Comparison of ENCODE assay signal across 8 mouse cellular contexts in the genomic region with DNA sequence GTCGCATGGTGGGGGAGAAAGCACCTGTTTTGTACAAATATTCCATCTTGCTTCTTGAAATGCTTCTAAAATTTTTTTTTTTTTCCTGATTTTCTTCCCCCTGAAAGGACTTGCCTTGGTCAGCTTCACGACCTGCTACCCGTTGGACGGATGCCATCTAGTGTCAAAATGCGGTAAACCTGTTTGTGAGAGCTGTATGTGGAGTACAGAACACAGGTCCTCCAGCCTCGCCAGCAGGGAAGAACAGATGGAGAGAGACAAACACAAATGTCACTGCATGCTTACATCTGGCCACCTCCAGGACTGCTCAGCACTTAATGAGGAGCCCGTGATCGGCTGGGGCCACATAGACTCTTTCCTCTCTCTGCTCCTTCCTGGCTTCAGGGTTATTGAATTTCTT. TPM values are rescaled to one million over a fixed set of nuclear protein-coding genes. Genes with fewer than 3 reads are reported as not detected.
DNase-seq lines count a peak whose midpoint lies in the region; ATAC-seq and TF ChIP-seq lines count a peak whose summit lies in the region.

No protein-coding gene starts in this region.

- DNase-seq in hindbrain, embryonic 11.5 days (ENCODE audit: low spot score), result peak; percentile 73
- DNase-seq in ES-E14 (ENCODE audit: low read depth, low spot score), result peak; percentile 15
- peak; percentile 54 to 55 for DNase-seq in cerebellum, adult 18-20 months
- DNase-seq in frontal cortex, postnatal 10 days (ENCODE audit: low spot score in 2 of 2), result peak; percentile 52 to 56
- peak; percentile 53 for DNase-seq in left cerebral cortex, adult 11 months (ENCODE audit: low spot score)
- DNase-seq in retina, postnatal 7 days (ENCODE audit: low read depth, low spot score), result peak; percentile 70

- H3K27ac ChIP-seq in hindbrain, embryonic 11.5 days (ENCODE audit: low read depth, low read length), result no peak overlapping the region
- H3K27ac ChIP-seq in hindbrain, embryonic 13.5 days, result no peak overlapping the region
- no peak overlapping the region for H3K27ac ChIP-seq in ES-E14 (ENCODE audit: insufficient read depth, low read depth, low read length, poor library complexity, severe bottlenecking)

- no peaks in the 10 kb centered on the region for H3K4me1 ChIP-seq in hindbrain, embryonic 11.5 days (replicated peaks; ENCODE audit: control insufficient read depth, insufficient read depth, low read length)
- no peaks in the 10 kb centered on the region for H3K4me1 ChIP-seq in hindbrain, embryonic 13.5 days (replicated peaks)
- H3K4me1 ChIP-seq in ES-E14 (ENCODE audit: control insufficient read depth in 2 of 2, insufficient read depth in 2 of 2, low read length in 2 of 2, poor library complexity in 1 of 2), result no peaks in the 10 kb centered on the region

- H3K4me2 ChIP-seq in hindbrain, embryonic 11.5 days (replicated peaks; ENCODE audit: low read depth, low read length), result no peak overlapping the region
- H3K4me2 ChIP-seq in hindbrain, embryonic 13.5 days, result no peak overlapping the region

- no peaks in the 10 kb centered on the region for H3K9me3 ChIP-seq in hindbrain, embryonic 11.5 days (ENCODE audit: control insufficient read depth, low read length)
- H3K9me3 ChIP-seq in hindbrain, embryonic 13.5 days, result no peaks in the 10 kb centered on the region
- H3K9me3 ChIP-seq in ES-E14 (ENCODE audit: control insufficient read depth, insufficient read depth, low read depth, low read length), result no peaks in the 10 kb centered on the region

- no peaks in the 10 kb centered on the region for H3K36me3 ChIP-seq in hindbrain, embryonic 11.5 days (ENCODE audit: control insufficient read depth, insufficient read depth, low read length)
- H3K36me3 ChIP-seq in hindbrain, embryonic 13.5 days, result no peaks in the 10 kb centered on the region
- H3K36me3 ChIP-seq in ES-E14 (ENCODE audit: control insufficient read depth, insufficient read depth, low read length, poor library complexity, severe bottlenecking), result no peaks in the 10 kb centered on the region

- in situ Hi-C loops in ES-E14 (cut with MboI; ENCODE audit: low sequenced_read_pairs in 2 of 2, unreplicated experiment in 2 of 2), result no loop called here

- no peak overlapping the region for H3K9ac ChIP-seq in hindbrain, embryonic 11.5 days (ENCODE audit: low read depth, low read length)
- H3K9ac ChIP-seq in hindbrain, embryonic 13.5 days, result no peak overlapping the region
- no peak overlapping the region for H3K9ac ChIP-seq in ES-E14 (ENCODE audit: insufficient read depth, low read depth, low read length, poor library complexity, severe bottlenecking)

- H3K4me3 ChIP-seq in hindbrain, embryonic 11.5 days (ENCODE audit: low read depth, low read length), result no peak overlapping the region
- H3K4me3 ChIP-seq in hindbrain, embryonic 13.5 days, result no peak overlapping the region
- H3K4me3 ChIP-seq in ES-E14 (ENCODE audit: insufficient read depth in 1 of 2, low read depth in 1 of 2, low read length in 2 of 2, poor library complexity in 1 of 2, severe bottlenecking in 1 of 2), result no peak overlapping the region

- ATAC-seq in hindbrain, embryonic 11.5 days (ENCODE audit: low FRiP score), result no peak
- ATAC-seq in hindbrain, embryonic 13.5 days (ENCODE audit: low FRiP score), result no peak
- ATAC-seq in monocyte, adult 5-6 weeks (replicated peaks; ENCODE audit: insufficient number of reproducible peaks, low FRiP score, low TSS enrichment, poor library complexity, severe bottlenecking), result no peak

- no peaks in the 10 kb centered on the region for H3K27me3 ChIP-seq in hindbrain, embryonic 11.5 days (ENCODE audit: control insufficient read depth, insufficient read depth, low read length)
- H3K27me3 ChIP-seq in hindbrain, embryonic 13.5 days, result no peaks in the 10 kb centered on the region; the same call in 1 of the 2 replicates

- WGBS in hindbrain, embryonic 11.5 days, result 27% methylated on average over 7 of the region's 8 CpGs
- WGBS in hindbrain, embryonic 13.5 days, result 29% methylated on average over 8 of the region's 8 CpGs

TF ChIP-seq in ES-E14, 5 proteins besides CTCF, POLR2A, EP300 and RAD21:
- no peak for TF ChIP-seq ZNF384 (IDR thresholded peaks at IDR 0.05; ENCODE audit: low read depth, low read length)
- TF ChIP-seq MAFK (IDR thresholded peaks at IDR 0.05; ENCODE audit: insufficient read depth, low read depth, low read length), result no peak
- no peak for TF ChIP-seq CHD2 (IDR thresholded peaks at IDR 0.05; ENCODE audit: low read depth, low read length)
- no peak for TF ChIP-seq HCFC1 (IDR thresholded peaks at IDR 0.05; ENCODE audit: borderline replicate concordance, insufficient read depth, low read length)
- TF ChIP-seq ZC3H11A (IDR thresholded peaks at IDR 0.05; ENCODE audit: borderline replicate concordance, low read depth, low read length), result no peak

RNA-seq across cellular contexts. Expression of a gene that starts 1.6 kb away (rescaled TPM):
- not detected in 2 replicates for polyA plus RNA-seq in hindbrain, embryonic 11.5 days (2014; fragmentation: Nextera tagmentation; extraction: Ambion mirVana)
- not detected in 2 replicates for polyA plus RNA-seq in hindbrain, embryonic 13.5 days (2015; fragmentation: Nextera tagmentation; extraction: Ambion mirVana)
- total RNA-seq in ES-E14 (2012; rRNA removed), result not detected in 2 replicates
- 0.21 TPM in 1 of 3 replicates, not detected in the others for total RNA-seq in monocyte, adult 5-6 weeks (2017)

RNA-seq across cellular contexts. Expression of a gene that starts 1.8 kb away (rescaled TPM):
- polyA plus RNA-seq in hindbrain, embryonic 11.5 days (2014; fragmentation: Nextera tagmentation; extraction: Ambion mirVana), result not detected in 2 replicates
- polyA plus RNA-seq in hindbrain, embryonic 13.5 days (2015; fragmentation: Nextera tagmentation; extraction: Ambion mirVana), result not detected in 2 replicates
- total RNA-seq in ES-E14 (2012; rRNA removed), result not detected in 2 replicates
- not detected in 3 replicates for total RNA-seq in monocyte, adult 5-6 weeks (2017)

RNA-seq across cellular contexts. Expression of a gene that starts 25.4 kb away (rescaled TPM):
- not detected in 2 replicates for polyA plus RNA-seq in hindbrain, embryonic 11.5 days (2014; fragmentation: Nextera tagmentation; extraction: Ambion mirVana)
- polyA plus RNA-seq in hindbrain, embryonic 13.5 days (2015; fragmentation: Nextera tagmentation; extraction: Ambion mirVana), result not detected in 2 replicates
- total RNA-seq in ES-E14 (2012; rRNA removed), result not detected in 2 replicates
- total RNA-seq in monocyte, adult 5-6 weeks (2017), result not detected in 3 replicates

Comparison
In these comparisons a context has a peak if more than half of its experiments do, and no peak if none do; other contexts are left out.
1. DNase-seq: peak in every context shown above with its lines; median percentile 73 in hindbrain, embryonic 11.5 days; 70 in retina, postnatal 7 days; 54 in cerebellum, adult 18-20 months; 54 in frontal cortex, postnatal 10 days; 53 in left cerebral cortex, adult 11 months; 15 in ES-E14.